9 mouse cellular contexts compared by ENCODE assay signal in genomic region chr15:101105496-101105994, GRCm38 (mm10). TPM values are rescaled to one million over a fixed set of nuclear protein-coding genes. Genes with fewer than 3 reads are reported as not detected.
DNase-seq lines count a peak whose midpoint lies in the region; ATAC-seq and TF ChIP-seq lines count a peak whose summit lies in the region.
"Had no signal": no experiment of that assay in that cellular context is flagged by ENCODE, and none has a peak within 500 bp of the region (broad histone marks: within the 10 kb centered on the region; RNA-seq: fewer than 3 reads in every experiment).

No protein-coding gene starts in this region.

- TF ChIP-seq POLR2A in cortical plate, adult 2 months (IDR thresholded peaks at IDR 0.05; ENCODE audit: extremely low read depth, insufficient read depth, low read length): no peak
- TF ChIP-seq POLR2A in spleen, adult 2 months (IDR thresholded peaks at IDR 0.05; ENCODE audit: low read depth, low read length): no peak

- no peak overlapping the region for H3K27ac ChIP-seq in cortical plate, adult 2 months (ENCODE audit: insufficient read depth, low read length)
- no peak overlapping the region for H3K27ac ChIP-seq in limb, embryonic 11.5 days (replicated peaks; ENCODE audit: low read depth, low read length)
- no peak overlapping the region for H3K27ac ChIP-seq in midbrain, postnatal 0 days (ENCODE audit: low read depth, low read length)
- H3K27ac ChIP-seq in spleen, adult 2 months (ENCODE audit: insufficient read depth, low read length): no peak overlapping the region

- no peak overlapping the region for H3K4me2 ChIP-seq in limb, embryonic 11.5 days (ENCODE audit: low read depth, severe bottlenecking)
- no peak overlapping the region for H3K4me2 ChIP-seq in midbrain, postnatal 0 days (ENCODE audit: low read depth, low read length, poor library complexity, severe bottlenecking)

- peak overlapping the region; percentile 9; the same call in 1 of the 2 replicates for H3K4me3 ChIP-seq in cortical plate, adult 2 months (ENCODE audit: insufficient read depth, low read length)
- H3K4me3 ChIP-seq in limb, embryonic 11.5 days (ENCODE audit: low read depth, low read length): no peak overlapping the region
- H3K4me3 ChIP-seq in midbrain, postnatal 0 days (ENCODE audit: low read depth, low read length): no peak overlapping the region
- peak overlapping the region; percentile 36; the same call in 1 of the 2 replicates for H3K4me3 ChIP-seq in spleen, adult 2 months (ENCODE audit: extremely low read depth, insufficient read depth, insufficient read length)

- H3K9me3 ChIP-seq in limb, embryonic 11.5 days (ENCODE audit: control insufficient read depth, low read length): no peaks in the 10 kb centered on the region
- H3K9me3 ChIP-seq in midbrain, postnatal 0 days (ENCODE audit: low read length): no peaks in the 10 kb centered on the region

- no peak overlapping the region for H3K9ac ChIP-seq in limb, embryonic 11.5 days (ENCODE audit: low read length)
- H3K9ac ChIP-seq in midbrain, postnatal 0 days (replicated peaks; ENCODE audit: low read length, poor library complexity, severe bottlenecking): no peak overlapping the region

- WGBS in limb, embryonic 11.5 days: 16% methylated on average over 12 of the region's 12 CpGs
- WGBS in midbrain, postnatal 0 days: 16% methylated on average over 12 of the region's 12 CpGs
- WGBS in spleen, adult 2 months: 17% methylated on average over 12 of the region's 12 CpGs

- H3K36me3 ChIP-seq in limb, embryonic 11.5 days (ENCODE audit: control insufficient read depth, insufficient read depth, low read length): no peaks in the 10 kb centered on the region
- H3K36me3 ChIP-seq in midbrain, postnatal 0 days (ENCODE audit: insufficient read depth, low read length): no peaks in the 10 kb centered on the region
- no peaks in the 10 kb centered on the region for H3K36me3 ChIP-seq in spleen, adult 2 months (ENCODE audit: control insufficient read depth, insufficient read depth, low read length)
- H3K36me3 ChIP-seq: G1E had no signal

- peak; percentile 75 to 80 for DNase-seq in left cerebral cortex, adult 18-20 months (ENCODE audit: low spot score in 2 of 2)
- DNase-seq in left cerebral cortex, adult 11 months (ENCODE audit: low spot score): no peak
- peak; percentile 77 to 78 for DNase-seq in gastrocnemius, postnatal 36 days
- peak; percentile 75 for DNase-seq in kidney, adult 11 months
- DNase-seq in limb, embryonic 11.5 days (ENCODE audit: low spot score): peak; percentile 91
- peak; percentile 48 for DNase-seq in midbrain, postnatal 0 days (ENCODE audit: low spot score)
- DNase-seq in spleen, adult 2 months (ENCODE audit: low read depth in 1 of 2, low spot score in 2 of 2): peak; percentile 31 to 70

- ATAC-seq in limb, embryonic 11.5 days (ENCODE audit: insufficient number of reproducible peaks, low FRiP score, low TSS enrichment, low read depth): peak; percentile 52; the same call in 1 of the 2 replicates
- ATAC-seq in midbrain, postnatal 0 days (ENCODE audit: low FRiP score): no peak

- H3K4me1 ChIP-seq in cortical plate, adult 2 months (ENCODE audit: control insufficient read depth, insufficient read depth, low read length): no peaks in the 10 kb centered on the region
- H3K4me1 ChIP-seq in limb, embryonic 11.5 days (ENCODE audit: control insufficient read depth, insufficient read depth, low read length): no peaks in the 10 kb centered on the region
- no peaks in the 10 kb centered on the region for H3K4me1 ChIP-seq in midbrain, postnatal 0 days (ENCODE audit: insufficient read depth, low read length)
- no peaks in the 10 kb centered on the region for H3K4me1 ChIP-seq in spleen, adult 2 months (ENCODE audit: control insufficient read depth, insufficient read depth, insufficient read length)

- peak; percentile 81 for TF ChIP-seq CTCF in cortical plate, adult 2 months (IDR thresholded peaks at IDR 0.05; ENCODE audit: extremely low read depth, insufficient read depth, low read length)
- TF ChIP-seq CTCF in midbrain, postnatal 0 days (IDR thresholded peaks at IDR 0.05): peak; percentile 79
- TF ChIP-seq CTCF in spleen, adult 2 months (IDR thresholded peaks at IDR 0.05; ENCODE audit: extremely low read depth, insufficient read depth, insufficient read length, insufficient replicate concordance): peak; percentile 89

- H3K27me3 ChIP-seq in limb, embryonic 11.5 days (ENCODE audit: control insufficient read depth, insufficient read depth, low read length): no peaks in the 10 kb centered on the region
- H3K27me3 ChIP-seq in midbrain, postnatal 0 days (ENCODE audit: insufficient read depth, low read length): no peaks in the 10 kb centered on the region
- no peaks in the 10 kb centered on the region for H3K27me3 ChIP-seq in spleen, adult 2 months (ENCODE audit: control insufficient read depth, insufficient read depth, low read length)

- intact Hi-C loops in gastrocnemius, postnatal 36 days (cut with DNase I): loop anchor here (10.0 kb wide), 1 partner anchor 341 kb away; the partner anchor contains the start of gene Slc4a8

RNA-seq across cellular contexts. Expression of gene Ankrd33, which starts 10.0 kb away (rescaled TPM):
- not detected for total RNA-seq in left cerebral cortex, adult 18-20 months (2021)
- not detected in 2 replicates for polyA plus RNA-seq in cortical plate, adult 2 months (2012; rRNA removed)
- not detected for total RNA-seq in gastrocnemius, postnatal 36 days (2021)
- polyA plus RNA-seq in limb, embryonic 11.5 days (2014; fragmentation: Nextera tagmentation; extraction: Ambion mirVana): not detected in 2 replicates
- total RNA-seq in midbrain, postnatal 0 days (2014; rRNA removed): not detected in 2 replicates
- polyA plus RNA-seq in midbrain, postnatal 0 days (2015; fragmentation: Nextera tagmentation; extraction: Ambion mirVana): not detected in 2 replicates
- not detected in 2 replicates for polyA plus RNA-seq in spleen, adult 2 months (2012; rRNA removed)
- total RNA-seq: G1E had no signal
- polyA plus RNA-seq: G1E had no signal

RNA-seq across cellular contexts. Expression of gene Acvrl1, which starts 22.8 kb away (rescaled TPM):
- total RNA-seq in left cerebral cortex, adult 18-20 months (2021): 10 to 100 TPM; 12.1 to 14.2 TPM
- 20.9 and 24.7 TPM in 2 replicates for polyA plus RNA-seq in cortical plate, adult 2 months (2012; rRNA removed)
- total RNA-seq in gastrocnemius, postnatal 36 days (2021): 1 to 10 TPM; 8.5 to 9.2 TPM
- polyA plus RNA-seq in limb, embryonic 11.5 days (2014; fragmentation: Nextera tagmentation; extraction: Ambion mirVana): 3.8 and 5.0 TPM in 2 replicates
- total RNA-seq in midbrain, postnatal 0 days (2014; rRNA removed): 8.4 and 11.2 TPM in 2 replicates
- polyA plus RNA-seq in midbrain, postnatal 0 days (2015; fragmentation: Nextera tagmentation; extraction: Ambion mirVana): 6.1 and 6.7 TPM in 2 replicates
- 27.8 and 28.9 TPM in 2 replicates for polyA plus RNA-seq in spleen, adult 2 months (2012; rRNA removed)

RNA-seq across cellular contexts. Expression of gene Fignl2, which starts 27.2 kb away (rescaled TPM):
- total RNA-seq in left cerebral cortex, adult 18-20 months (2021): 1 to 10 TPM; 1.3 to 1.4 TPM
- polyA plus RNA-seq in cortical plate, adult 2 months (2012; rRNA removed): 0.77 and 0.87 TPM in 2 replicates
- under 1 TPM; 0.54 to 0.74 TPM for total RNA-seq in gastrocnemius, postnatal 36 days (2021)
- polyA plus RNA-seq in limb, embryonic 11.5 days (2014; fragmentation: Nextera tagmentation; extraction: Ambion mirVana): 1.3 and 1.5 TPM in 2 replicates
- 1.0 and 3.4 TPM in 2 replicates for total RNA-seq in midbrain, postnatal 0 days (2014; rRNA removed)
- 0.04 and 0.05 TPM in 2 replicates for polyA plus RNA-seq in midbrain, postnatal 0 days (2015; fragmentation: Nextera tagmentation; extraction: Ambion mirVana)
- 2.2 and 2.6 TPM in 2 replicates for polyA plus RNA-seq in spleen, adult 2 months (2012; rRNA removed)
- polyA plus RNA-seq: G1E had no signal

RNA-seq across cellular contexts. Expression of gene Gm47841, which starts 58.3 kb away (rescaled TPM):
- not detected for total RNA-seq in left cerebral cortex, adult 18-20 months (2021)
- polyA plus RNA-seq in cortical plate, adult 2 months (2012; rRNA removed): not detected in 2 replicates
- total RNA-seq in gastrocnemius, postnatal 36 days (2021): not detected
- polyA plus RNA-seq in limb, embryonic 11.5 days (2014; fragmentation: Nextera tagmentation; extraction: Ambion mirVana): not detected in 2 replicates
- not detected in 2 replicates for total RNA-seq in midbrain, postnatal 0 days (2014; rRNA removed)
- polyA plus RNA-seq in midbrain, postnatal 0 days (2015; fragmentation: Nextera tagmentation; extraction: Ambion mirVana): not detected in 2 replicates
- not detected in 2 replicates for polyA plus RNA-seq in spleen, adult 2 months (2012; rRNA removed)
- total RNA-seq: G1E had no signal
- polyA plus RNA-seq: G1E had no signal

Comparison
In these comparisons a context has a peak if more than half of its experiments do, and no peak if none do; other contexts are left out.
1. H3K4me3 ChIP-seq: peak in cortical plate, adult 2 months (single experiment) and spleen, adult 2 months (single experiment); none in limb, embryonic 11.5 days (single experiment) and midbrain, postnatal 0 days (single experiment).
2. Peak in every context shown above with its lines, with median percentiles within 50 percentile points of each other: CTCF ChIP-seq.